Mouse (Mus musculus) urinary bladder, postnatal 4 days (tissue): Measurements from ENCODE around the gene Ccnl2.
A peak's percentile ranks its signal among the peaks of the same experiment; 100 is the strongest.
"Not testable (repeated sequence)": the region's sequence is repeated elsewhere in the genome, so short reads cannot be mapped to it uniquely, and the experiment has no call there.

Source experiments
- DNase-seq, 2 experiments: peaks; one replicate each; pipeline ENCODE4 v3.0.0; 2021 to 2022; ENCODE audit warnings: low spot score in 2 of 2

Ccnl2 gene

GRCm38 (mm10) chr4:155811929-155812664 lies at the start of gene Ccnl2:
Gene Ccnl2 (plus strand): TSS chr4:155812489.
- peak; percentile 92 to 93 for DNase-seq

- DNase-seq, result no peak
Observed at GRCm38 (mm10) chr4:155769496-155769879, 42.8 kb upstream of the Ccnl2 start.

- peak; percentile 86 to 94 for DNase-seq
Observed at GRCm38 (mm10) chr4:155769880-155770512, 42.3 kb upstream of the Ccnl2 start.

GRCm38 (mm10) chr4:155770626-155771025 lies 41.7 kb upstream of the Ccnl2 start:
- DNase-seq, result no peak

- no peak for DNase-seq
Observed at GRCm38 (mm10) chr4:155771706-155772105, 40.6 kb upstream of the Ccnl2 start.

- no peak for DNase-seq
Observed at GRCm38 (mm10) chr4:155772786-155773185, 39.5 kb upstream of the Ccnl2 start.

- DNase-seq, result no peak
Observed at GRCm38 (mm10) chr4:155773335-155774078, 38.8 kb upstream of the Ccnl2 start.

GRCm38 (mm10) chr4:155774280-155774754 lies 38.0 kb upstream of the Ccnl2 start, which contains the start of gene Vwa1:
Gene Vwa1 (minus strand): TSS chr4:155774698.
- DNase-seq, result peak; percentile 89 to 92

GRCm38 (mm10) chr4:155774971-155775740 lies 37.1 kb upstream of the Ccnl2 start:
- DNase-seq, result peak in 1 of 2 experiments; percentile 79

- DNase-seq, result no peak
Observed at GRCm38 (mm10) chr4:155775855-155776254, 36.4 kb upstream of the Ccnl2 start.

GRCm38 (mm10) chr4:155776704-155777335 lies 35.5 kb upstream of the Ccnl2 start:
- no peak for DNase-seq

GRCm38 (mm10) chr4:155777816-155778215 lies 34.5 kb upstream of the Ccnl2 start:
- no peak for DNase-seq

GRCm38 (mm10) chr4:155779498-155779897 lies 32.8 kb upstream of the Ccnl2 start:
- DNase-seq, result no peak

GRCm38 (mm10) chr4:155780895-155781294 lies 31.4 kb upstream of the Ccnl2 start:
- DNase-seq, result peak in 1 of 2 experiments; percentile 65

GRCm38 (mm10) chr4:155783486-155784080 lies 28.7 kb upstream of the Ccnl2 start:
- no peak for DNase-seq

GRCm38 (mm10) chr4:155784081-155784701 lies 28.1 kb upstream of the Ccnl2 start:
- peak; percentile 82 to 84 for DNase-seq

GRCm38 (mm10) chr4:155785246-155785645 lies 27.0 kb upstream of the Ccnl2 start:
- DNase-seq, result no peak

- DNase-seq, result no peak
Observed at GRCm38 (mm10) chr4:155785819-155786218, 26.5 kb upstream of the Ccnl2 start, which contains the start of gene Tmem88b. Gene Tmem88b (minus strand): TSS chr4:155785874.

GRCm38 (mm10) chr4:155788300-155788699 lies 24.0 kb upstream of the Ccnl2 start:
- no peak for DNase-seq

GRCm38 (mm10) chr4:155788833-155789232 lies 23.5 kb upstream of the Ccnl2 start:
- not testable (repeated sequence) for DNase-seq
